Mouse (Mus musculus) brain, adult 2 months (tissue): ENCODE data around the gene Mafg.
A peak's percentile ranks its signal among the peaks of the same experiment; 100 is the strongest.

ENCODE experiments used
- DNase-seq: peaks from one replicate; pipeline ENCODE4 v3.0.0; 2011; ENCODE audit warnings: low read depth, low spot score

Mafg gene

GRCm38 (mm10) chr11:120647047-120647830, 13.8 kb upstream of the Mafg start:
- DNase-seq, result no peak

GRCm38 (mm10) chr11:120643601-120643987, 10.2 kb upstream of the Mafg start, which contains the start of gene Pycr1:
TSS of gene Pycr1 (minus strand) at chr11:120643769.
- DNase-seq, result peak; percentile 97

GRCm38 (mm10) chr11:120642939-120643600, 9.7 kb upstream of the Mafg start:
- no peak for DNase-seq

- no peak for DNase-seq
Observed at GRCm38 (mm10) chr11:120641869-120642268, 8.5 kb upstream of the Mafg start.

- DNase-seq, result no peak
Observed at GRCm38 (mm10) chr11:120641255-120641654, 7.9 kb upstream of the Mafg start.

- no peak for DNase-seq
Observed at GRCm38 (mm10) chr11:120634810-120635209, 1.4 kb upstream of the Mafg start.

GRCm38 (mm10) chr11:120632559-120633519, 561 bp downstream of the Mafg start:
- DNase-seq, result peak; percentile 69

GRCm38 (mm10) chr11:120631726-120632448, 1.5 kb downstream of the Mafg start:
- no peak for DNase-seq

GRCm38 (mm10) chr11:120630881-120631725, 2.3 kb downstream of the Mafg start:
- DNase-seq, result no peak

- no peak for DNase-seq
Observed at GRCm38 (mm10) chr11:120630401-120630871, 3.0 kb downstream of the Mafg start.

- DNase-seq, result no peak
Observed at GRCm38 (mm10) chr11:120629911-120630310, 3.5 kb downstream of the Mafg start.

GRCm38 (mm10) chr11:120629341-120629730, 4.1 kb downstream of the Mafg start:
- DNase-seq, result peak; percentile 62

- DNase-seq, result no peak
Observed at GRCm38 (mm10) chr11:120628601-120629340, 4.6 kb downstream of the Mafg start.

GRCm38 (mm10) chr11:120627468-120628300, 5.7 kb downstream of the Mafg start:
- DNase-seq, result no peak

GRCm38 (mm10) chr11:120626785-120627467, 6.5 kb downstream of the Mafg start:
- DNase-seq, result no peak

- DNase-seq, result no peak
Observed at GRCm38 (mm10) chr11:120625152-120625775, 8.1 kb downstream of the Mafg start, which contains the start of gene Sirt7. TSS of gene Sirt7 (minus strand) at chr11:120625240.

- DNase-seq, result peak; percentile 93
Observed at GRCm38 (mm10) chr11:120624680-120625111, 8.7 kb downstream of the Mafg start.
